Mouse (Mus musculus): ENCODE results near the gene Wrap53.

- TF ChIP-seq POLR2A (IDR thresholded peaks at IDR 0.05; ENCODE audit: insufficient read depth, low read depth, low read length) (no peak), CTCF (IDR thresholded peaks at IDR 0.05; ENCODE audit: insufficient read depth, low read depth, low read length) (no peak)
Observed at GRCm38 (mm10) chr11:69575220-69575619, 4.8 kb downstream of the Wrap53 start.
